Mouse (Mus musculus) embryonic fibroblast, embryonic 13.5 days (primary cell): ENCODE measurements at regions not wholly inside any gene's neighbourhood (a gene's known extent, or its start where the extent isn't known, plus 50 kb on each side); places are given as distances from the start of the nearest gene placed in this dataset.

Experiments used
- H3K27ac ChIP-seq: 2 replicates; pipeline ENCODE4 v1.5.1; 2012; ENCODE audit warnings: low read length, control low read depth, inconsistent platforms; ENCODE audit not compliant: insufficient read depth
- H3K4me1 ChIP-seq: 2 replicates; pipeline ENCODE4 v1.6.1; 2011; ENCODE audit warnings: low read length; ENCODE audit not compliant: control insufficient read depth, insufficient read depth
- H3K4me3 ChIP-seq: 2 replicates; pipeline ENCODE4 v1.5.1; 2011; ENCODE audit warnings: mild to moderate bottlenecking, control low read depth, low read length; ENCODE audit not compliant: insufficient read depth
- CTCF ChIP-seq: IDR thresholded peaks from 2 replicates; pipeline ENCODE4 v1.5.1; 2011; ENCODE audit warnings: mild to moderate bottlenecking, control low read depth, low read length, moderate library complexity, borderline replicate concordance; ENCODE audit not compliant: insufficient read depth
- POLR2A ChIP-seq: IDR thresholded peaks from 2 replicates; pipeline ENCODE4 v1.6.1; 2011; ENCODE audit warnings: low read depth, mild to moderate bottlenecking, control low read depth, low read length, moderate library complexity

- TF ChIP-seq POLR2A (no peak), CTCF (no peak)
- Histone ChIP-seq H3K4me3 (no peak overlapping the region), H3K27ac (no peak overlapping the region), H3K4me1 (no peaks in the 10 kb centered on the region)
Observed at GRCm38 (mm10) chr19:27519326-27520061, 89.9 kb upstream of the Pum3 start.

DNA sequence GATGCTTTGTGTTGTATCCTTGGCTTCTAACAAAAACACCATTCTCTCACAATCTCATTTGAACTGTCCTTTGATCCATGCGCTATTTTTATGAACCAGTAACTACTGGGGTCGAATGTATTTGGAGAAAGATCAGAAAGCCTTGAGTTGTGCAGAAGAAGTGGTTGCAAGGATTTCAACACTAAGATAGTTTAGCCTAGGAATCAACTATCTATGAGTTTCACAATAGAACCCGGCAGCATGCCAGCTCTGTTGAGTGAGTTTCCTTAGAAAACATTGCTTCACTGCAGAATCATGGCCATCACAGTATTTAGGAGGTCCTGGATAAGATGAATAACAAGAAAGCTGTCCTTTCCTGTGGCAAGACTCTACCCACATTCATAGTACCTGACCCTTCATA lies 84.6 kb upstream of the Pum3 start:
- Histone ChIP-seq H3K27ac (no peak overlapping the region), H3K4me1 (no peaks in the 10 kb centered on the region), H3K4me3 (no peak overlapping the region)
- TF ChIP-seq POLR2A (no peak), CTCF (no peak)

- Histone ChIP-seq H3K4me3 (no peak overlapping the region), H3K27ac (no peak overlapping the region), H3K4me1 (no peaks in the 10 kb centered on the region)
- no peak for TF ChIP-seq CTCF
- no peak for TF ChIP-seq POLR2A
Observed at GRCm38 (mm10) chr19:27513535-27513934, 83.9 kb upstream of the Pum3 start.

DNA sequence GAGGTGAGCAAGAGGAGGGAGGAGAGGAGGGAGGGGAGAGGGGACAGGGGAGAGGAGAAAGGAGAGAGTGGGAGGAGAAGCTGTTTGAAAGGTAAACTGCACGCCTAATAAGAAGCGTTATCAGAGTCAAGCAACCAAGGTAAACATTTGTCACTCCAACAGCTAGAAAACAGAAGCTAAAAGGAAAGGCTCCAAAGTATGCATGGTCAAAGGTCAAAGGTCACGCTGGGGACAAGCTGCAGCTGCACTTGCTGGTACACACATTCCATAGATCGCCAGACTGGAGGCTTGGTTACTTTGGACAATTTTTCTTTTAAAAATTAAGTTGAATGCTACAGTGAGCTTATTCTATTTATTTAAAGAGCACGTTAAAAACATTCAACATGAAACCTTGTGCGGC lies 81.7 kb upstream of the Pum3 start:
- H3K4me3 ChIP-seq = no peak overlapping the region
- TF ChIP-seq CTCF (no peak), POLR2A (no peak)
- H3K4me1 ChIP-seq = no peaks in the 10 kb centered on the region
- H3K27ac ChIP-seq = no peak overlapping the region

- Histone ChIP-seq H3K4me1 (no peaks in the 10 kb centered on the region), H3K27ac (no peak overlapping the region), H3K4me3 (no peak overlapping the region)
- TF ChIP-seq CTCF (no peak), POLR2A (no peak)
Observed at GRCm38 (mm10) chr19:27509956-27510639, 80.5 kb upstream of the Pum3 start.

DNA sequence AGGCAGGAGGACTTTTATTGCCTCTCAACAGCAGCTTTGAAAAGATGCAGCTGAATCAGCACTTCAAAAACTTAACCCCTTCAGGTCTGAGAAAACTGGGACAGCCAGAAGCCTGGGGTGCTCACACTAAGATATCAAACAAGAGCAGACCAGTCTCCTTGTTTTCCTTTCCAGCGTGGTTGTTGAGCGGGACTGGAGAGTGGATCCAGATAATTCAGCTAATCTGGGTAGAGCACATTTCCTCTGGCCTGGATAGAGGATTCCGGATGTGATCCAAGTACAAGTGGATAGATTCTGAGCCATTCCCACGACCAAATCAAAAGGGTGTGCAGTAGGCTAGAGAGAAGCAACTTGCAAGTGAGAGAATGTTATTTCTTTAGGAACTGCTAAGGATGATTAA lies 68.7 kb upstream of the Pum3 start:
- no peak overlapping the region for H3K4me3 ChIP-seq
- no peak overlapping the region for H3K27ac ChIP-seq
- H3K4me1 ChIP-seq = no peaks in the 10 kb centered on the region
- TF ChIP-seq POLR2A (no peak), CTCF (no peak)

DNA sequence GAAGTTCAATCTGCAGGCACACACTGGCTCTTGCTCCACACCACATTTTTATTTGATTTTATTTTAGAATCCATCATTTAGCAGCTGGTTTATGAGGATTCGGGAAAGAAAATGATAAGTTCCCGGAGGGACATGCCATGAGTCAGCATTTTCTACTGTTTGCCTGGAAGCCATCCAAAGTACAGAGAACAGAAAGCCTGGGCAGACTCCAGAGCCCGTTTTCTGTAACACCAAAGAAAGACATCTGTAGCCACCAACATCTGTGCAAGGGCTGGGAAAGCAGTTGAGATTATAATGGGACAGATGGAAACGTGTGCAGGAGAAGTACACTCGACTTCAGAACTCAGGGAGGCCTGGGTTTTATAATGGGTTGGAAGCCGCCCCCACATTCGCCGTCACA lies 62.8 kb upstream of the Pum3 start:
- Histone ChIP-seq H3K4me1 (peaks cover 3% of the 10 kb centered on the region), H3K4me3 (no peak overlapping the region), H3K27ac (no peak overlapping the region; the same call in 1 of the 2 replicates)
- no peak for TF ChIP-seq CTCF
- no peak for TF ChIP-seq POLR2A

DNA sequence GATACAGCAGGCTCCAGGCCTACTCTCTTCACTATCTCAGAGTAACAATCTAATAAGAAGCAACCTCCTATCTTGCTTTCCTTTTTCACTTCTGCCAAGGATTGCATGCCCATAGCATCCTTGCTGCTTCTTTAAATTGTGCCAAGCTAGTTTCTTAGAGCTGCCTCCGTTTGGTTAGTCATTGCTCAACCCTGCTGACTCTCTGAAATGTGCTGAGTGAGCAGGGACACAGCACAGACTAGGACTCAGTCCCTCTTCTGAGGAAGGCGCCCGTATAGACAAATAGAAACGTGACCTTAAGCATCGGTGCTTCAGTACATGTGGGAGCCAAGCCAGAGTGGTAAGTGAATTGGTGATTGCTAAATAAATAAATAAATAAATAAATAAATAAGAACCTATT lies 62.2 kb upstream of the Pum3 start:
- Histone ChIP-seq H3K4me3 (no peak overlapping the region), H3K4me1 (peaks cover 3% of the 10 kb centered on the region), H3K27ac (no peak overlapping the region)
- TF ChIP-seq CTCF (no peak), POLR2A (no peak)

- Histone ChIP-seq H3K4me1 (peaks cover 3% of the 10 kb centered on the region), H3K4me3 (no peak overlapping the region), H3K27ac (peak overlapping the region; percentile 56)
- TF ChIP-seq CTCF (no peak), POLR2A (no peak)
Observed at GRCm38 (mm10) chr19:27489053-27489452, 59.4 kb upstream of the Pum3 start.
